Mouse (Mus musculus) granulocyte monocyte progenitor cell, adult 5-6 weeks (primary cell): Measurements from ENCODE around the gene Rab3b. TPM values are rescaled to one million over a fixed set of nuclear protein-coding genes. Genes with fewer than 3 reads are reported as not detected.
A peak's percentile ranks its signal among the peaks of the same experiment; 100 is the strongest.

Experiments
- ATAC-seq: replicated peaks from 2 replicates; pipeline ENCODE4 v1.8.0; 2016; ENCODE audit warnings: mild to moderate bottlenecking, moderate TSS enrichment, inconsistent platforms; ENCODE audit not compliant: poor library complexity, severe bottlenecking
- total RNA-seq, 2 experiments: library from RNA; stranded (forward) in 1 of 2; stranded (reverse) in 1 of 2; fragments of 200-712, 200-1000 nt in 1 of 2; fragments of >200 nt in 1 of 2; fragmentation: Nextera tagmentation in 1 of 2; gene quantifications; 2 replicates each; pipeline ENCODE4 v1.2.3; 2014 to 2017

Rab3b gene
- total RNA-seq, 2 experiments from 2014 or later = 4.8 TPM; not detected in 1

- ATAC-seq = no peak
Measured at GRCm38 (mm10) chr4:108942986-108943720, 64.3 kb downstream of the Rab3b start.

DNA sequence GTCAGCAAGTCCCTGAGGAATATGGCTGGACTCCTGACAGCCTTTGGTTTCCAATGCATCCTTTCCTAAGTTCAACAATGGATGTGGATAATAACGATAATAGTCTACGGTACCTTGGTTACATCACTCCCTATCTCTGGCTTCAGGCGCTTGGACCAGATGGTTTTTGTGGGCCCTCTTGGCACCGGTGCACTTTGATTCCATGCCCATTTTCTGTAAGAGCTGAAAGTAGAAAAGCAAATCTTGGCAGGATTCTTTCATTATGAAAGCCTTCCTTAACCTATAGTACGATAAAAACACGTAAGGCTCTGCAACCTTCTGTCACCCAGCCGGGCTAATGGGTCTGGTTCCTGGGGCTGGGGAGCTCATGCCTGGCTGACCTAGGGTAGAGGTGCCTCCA, 70.3 kb downstream of the Rab3b start:
- ATAC-seq = no peak

DNA sequence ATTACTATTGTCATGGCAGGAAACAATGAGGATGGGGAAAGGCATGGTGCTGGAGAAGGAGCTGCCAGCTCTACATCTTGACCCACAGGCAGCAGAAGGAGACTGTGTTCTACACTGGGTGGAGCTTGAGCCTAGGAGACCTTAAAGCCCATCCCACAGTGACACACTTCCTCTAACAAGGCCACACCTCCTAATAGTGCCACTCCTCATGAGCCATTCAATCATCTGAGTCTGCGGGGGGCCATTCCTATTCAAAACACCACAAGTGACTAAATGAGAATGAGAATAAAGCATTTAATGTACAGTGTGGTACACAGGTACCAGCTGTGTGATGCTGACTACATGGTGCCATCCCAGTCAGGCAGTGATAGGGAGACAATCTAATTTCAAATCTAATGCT, 71.3 kb downstream of the Rab3b start:
- ATAC-seq = no peak

GRCm38 (mm10) chr4:108951663-108952062, 72.8 kb downstream of the Rab3b start:
- ATAC-seq = peak; percentile 81

DNA sequence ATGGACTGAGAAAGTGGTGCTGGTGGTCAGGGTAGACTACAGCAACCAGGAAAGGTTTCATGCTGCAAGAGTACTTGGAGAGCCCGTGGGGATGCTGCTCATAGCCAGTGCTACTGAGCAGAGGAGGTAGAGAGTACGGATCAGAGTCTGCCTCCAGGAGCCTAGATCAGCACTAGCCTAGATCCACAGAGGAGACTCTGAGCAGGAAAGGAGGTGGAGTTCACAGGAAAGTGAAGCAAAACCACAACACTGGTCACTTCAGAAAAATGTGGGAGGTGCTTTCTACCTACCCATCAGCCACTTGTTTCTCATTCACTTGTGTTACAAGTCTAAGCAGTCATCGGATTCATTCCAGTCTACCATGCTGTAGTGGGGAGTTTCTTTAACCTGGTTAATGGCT, 80.8 kb downstream of the Rab3b start:
- ATAC-seq = no peak

GRCm38 (mm10) chr4:108960619-108961460, 82.0 kb downstream of the Rab3b start:
- ATAC-seq = no peak

- ATAC-seq = no peak
Measured at GRCm38 (mm10) chr4:108963017-108963416, 84.2 kb downstream of the Rab3b start.

DNA sequence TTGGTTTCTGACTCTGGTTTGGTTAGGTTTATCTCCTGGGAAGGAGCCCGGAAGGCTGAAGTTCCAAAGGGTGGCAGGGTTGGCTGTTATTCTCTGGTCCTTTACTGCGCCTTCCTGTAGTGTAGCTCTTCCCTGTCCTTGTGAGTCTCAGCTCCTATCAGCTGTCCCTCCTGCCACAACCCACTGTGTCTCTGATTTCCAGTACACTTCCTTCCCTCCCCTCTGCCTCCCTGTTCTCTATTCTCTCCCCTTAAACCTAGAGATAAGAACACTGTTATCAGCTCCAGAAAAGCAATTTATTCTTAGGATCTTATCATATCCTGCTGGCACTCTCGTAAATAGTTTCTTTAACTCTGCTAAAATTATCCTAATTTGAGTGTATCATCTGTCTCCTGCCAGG, 90.7 kb downstream of the Rab3b start:
- ATAC-seq = no peak

DNA sequence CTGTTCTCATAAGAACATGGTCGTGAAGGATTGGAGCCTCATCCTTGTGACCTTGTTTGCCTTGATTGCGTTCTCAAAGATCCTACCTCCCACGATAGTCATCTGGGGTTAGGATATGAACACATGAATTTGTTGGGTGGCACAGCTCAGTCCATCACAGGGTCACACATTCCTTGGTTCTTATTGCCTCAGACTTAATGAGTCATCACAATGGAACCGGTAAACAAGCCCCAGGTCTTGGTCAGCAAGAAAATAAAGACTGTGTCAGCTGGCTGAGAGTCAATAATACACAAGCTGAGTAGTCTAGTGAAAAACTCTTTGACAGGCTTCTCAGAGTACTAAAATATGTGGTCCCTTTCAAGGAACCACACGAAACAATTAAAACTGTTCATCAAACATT, 92.2 kb downstream of the Rab3b start:
- ATAC-seq = no peak

DNA sequence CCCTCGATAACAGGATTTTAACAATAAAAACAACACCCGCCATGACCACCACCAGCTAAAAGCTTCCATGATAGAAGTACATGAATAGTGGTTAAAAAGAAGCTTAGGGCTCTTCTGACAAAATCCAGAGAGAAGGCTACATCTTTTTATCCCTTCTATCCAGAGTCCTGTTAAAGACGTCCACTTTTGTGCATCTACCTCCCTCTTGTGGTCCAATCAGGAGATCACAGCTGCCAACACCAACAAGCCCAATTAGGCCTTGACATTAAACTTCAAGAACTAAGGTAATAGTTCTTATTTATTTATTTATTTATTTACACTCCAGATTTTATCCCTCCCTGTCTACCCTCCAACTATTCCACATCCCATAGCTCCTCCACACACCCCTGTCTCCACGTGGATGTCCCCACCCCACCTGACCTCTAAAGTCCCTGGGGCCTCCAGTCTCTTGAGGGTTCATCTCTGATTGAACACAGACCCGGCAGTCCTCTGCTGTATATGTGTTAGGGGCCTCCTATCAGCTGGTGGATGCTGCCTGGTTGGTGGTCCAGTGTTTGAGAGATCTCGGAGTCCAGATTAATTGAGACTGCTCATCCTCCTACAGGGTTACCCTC, 97.7 kb downstream of the Rab3b start:
- ATAC-seq = peak; percentile 67

DNA sequence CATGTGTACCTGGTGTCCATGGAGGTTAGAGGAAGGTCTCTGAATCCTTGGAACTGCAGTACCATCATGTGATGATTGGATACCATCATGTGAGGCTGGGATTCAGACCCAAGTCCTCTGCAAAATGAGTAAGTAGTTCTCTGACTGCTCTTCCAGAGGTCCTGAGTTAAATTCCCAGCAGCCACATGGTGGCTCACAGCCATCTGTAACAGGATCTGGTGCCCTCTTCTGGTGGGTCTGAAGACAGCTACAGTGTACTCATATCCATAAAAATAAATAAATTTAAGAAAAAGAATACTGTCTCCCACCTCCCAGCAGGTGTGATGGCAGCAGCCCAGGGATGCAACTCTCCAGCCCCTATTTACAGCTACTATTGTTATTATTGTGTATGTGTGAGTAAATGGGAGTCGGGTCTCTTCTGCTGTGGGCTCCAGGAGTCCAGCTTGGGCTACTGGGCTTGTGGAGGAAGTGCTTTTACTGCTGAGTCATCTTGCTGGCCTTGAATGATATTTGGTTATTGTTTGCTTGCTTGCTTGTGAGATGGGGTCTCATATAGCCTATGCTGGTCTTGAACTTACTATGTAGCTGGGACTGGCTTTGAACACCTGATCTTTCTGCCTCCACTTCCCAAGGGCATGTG, 108.1 kb downstream of the Rab3b start:
- ATAC-seq = peak; percentile 44

DNA sequence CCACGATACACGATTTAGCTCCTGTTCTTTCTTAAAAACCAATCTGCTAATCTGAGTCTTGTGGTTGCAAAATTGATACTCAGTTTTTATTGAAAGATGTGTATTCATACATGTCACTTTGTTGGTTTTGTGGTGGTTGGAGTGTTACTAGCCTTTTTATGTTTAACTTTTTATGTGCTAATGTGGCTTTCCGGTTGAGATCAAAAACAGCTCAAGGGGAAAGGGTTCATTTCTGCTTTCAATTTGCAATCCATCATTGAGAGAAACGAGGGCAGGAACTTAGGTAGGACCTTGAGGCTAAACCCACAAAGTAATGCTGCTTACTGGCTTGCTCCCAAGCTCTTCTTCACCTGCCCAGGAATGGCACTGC, 108.6 kb downstream of the Rab3b start:
- peak; percentile 42 for ATAC-seq

DNA sequence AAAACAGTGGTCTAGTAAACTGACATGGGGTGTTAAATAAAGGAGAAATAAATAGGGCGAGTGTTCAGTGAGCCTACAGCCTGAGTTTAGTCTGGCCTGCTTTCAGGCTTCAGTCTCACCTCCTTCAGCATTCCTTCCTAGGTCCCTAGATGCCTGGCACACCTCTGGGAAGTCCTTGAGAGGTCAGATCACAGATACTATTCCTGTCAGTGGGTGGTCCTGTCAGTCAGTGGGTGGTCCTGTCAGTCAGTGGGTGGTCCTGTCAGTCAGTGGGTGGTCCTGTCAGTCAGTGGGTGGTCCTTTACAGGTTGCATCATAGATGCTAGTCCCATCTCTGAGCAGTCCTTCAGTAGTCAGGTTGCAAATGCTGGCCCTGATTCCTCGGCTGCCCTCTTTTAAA, 110.6 kb downstream of the Rab3b start:
- ATAC-seq = no peak

DNA sequence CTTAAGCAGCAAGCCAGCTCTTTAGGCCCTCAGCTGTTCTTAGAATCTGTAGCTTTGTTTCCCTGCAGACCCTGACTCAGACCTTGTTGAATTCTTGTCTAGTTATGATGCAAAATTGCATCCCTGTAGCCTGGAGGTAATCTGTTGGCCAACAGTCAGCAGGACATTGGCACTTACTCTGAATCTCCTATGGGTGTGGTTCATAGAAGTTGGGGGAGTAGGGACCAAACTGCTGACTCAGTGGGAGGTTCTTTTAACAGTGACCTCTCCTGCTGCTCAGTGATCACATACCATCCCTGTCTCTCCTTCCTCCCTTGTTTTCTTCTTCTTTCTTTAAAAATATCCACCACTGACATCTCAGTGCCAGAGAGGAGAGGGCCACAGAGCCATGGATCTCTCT, 111.2 kb downstream of the Rab3b start:
- ATAC-seq = no peak

GRCm38 (mm10) chr4:108990571-108990970, 111.7 kb downstream of the Rab3b start:
- no peak for ATAC-seq

DNA sequence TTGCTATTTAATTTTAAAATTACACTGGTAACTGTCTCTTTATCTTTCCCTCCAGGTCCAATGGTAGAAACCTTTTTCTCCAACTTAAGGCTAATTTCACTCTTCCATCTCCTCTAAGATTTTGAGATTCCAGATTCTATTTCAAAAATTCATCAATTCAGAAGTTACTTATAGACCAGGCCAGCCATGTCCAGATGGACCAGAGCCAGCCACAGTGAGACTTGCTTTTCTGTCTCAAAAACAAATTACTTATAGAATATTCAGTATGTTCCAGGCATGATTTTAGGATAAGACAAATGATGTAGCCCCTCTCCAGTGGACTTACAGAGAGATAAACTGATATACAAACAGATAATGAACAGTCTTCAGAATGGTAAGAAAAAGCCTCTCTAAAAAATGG, 112.9 kb downstream of the Rab3b start:
- no peak for ATAC-seq

Other genes with a start within 250 kb of the Rab3b start
- gene 3110021N24Rik, start 159.4 kb upstream of the Rab3b start, total RNA-seq (2014; fragmentation: Nextera tagmentation) = not detected in 2 replicates
- gene 3110021N24Rik, start 159.4 kb upstream of the Rab3b start, total RNA-seq (2017) = not detected in 2 replicates
- 0.11 and 1.3 TPM in 2 replicates for gene Zfyve9, start 98.3 kb upstream of the Rab3b start, total RNA-seq (2014; fragmentation: Nextera tagmentation)
- gene Zfyve9, start 98.3 kb upstream of the Rab3b start, total RNA-seq (2017) = 0.56 and 1.3 TPM in 2 replicates
- 35.0 and 41.2 TPM in 2 replicates for gene Btf3l4, start 45.4 kb upstream of the Rab3b start, total RNA-seq (2014; fragmentation: Nextera tagmentation)
- 51.4 and 75.1 TPM in 2 replicates for gene Btf3l4, start 45.4 kb upstream of the Rab3b start, total RNA-seq (2017)
- gene Txndc12, start 44.5 kb upstream of the Rab3b start, total RNA-seq (2014; fragmentation: Nextera tagmentation) = 58.9 and 92.9 TPM in 2 replicates
- gene Txndc12, start 44.5 kb upstream of the Rab3b start, total RNA-seq (2017) = 101 and 120 TPM in 2 replicates
- 33.0 and 44.0 TPM in 2 replicates for gene Kti12, start 31.3 kb upstream of the Rab3b start, total RNA-seq (2014; fragmentation: Nextera tagmentation)
- gene Kti12, start 31.3 kb upstream of the Rab3b start, total RNA-seq (2017) = 21.2 and 29.6 TPM in 2 replicates
- not detected in 2 replicates for gene A730015C16Rik, start 30.4 kb upstream of the Rab3b start, total RNA-seq (2014; fragmentation: Nextera tagmentation)
- gene A730015C16Rik, start 30.4 kb upstream of the Rab3b start, total RNA-seq (2017) = 0.65 and 3.2 TPM in 2 replicates
- 101 and 106 TPM in 2 replicates for gene Nrd1, start 121.6 kb downstream of the Rab3b start, total RNA-seq (2014; fragmentation: Nextera tagmentation)
- gene Nrd1, start 121.6 kb downstream of the Rab3b start, total RNA-seq (2017) = 88.4 and 119 TPM in 2 replicates